Mouse (Mus musculus) embryonic facial prominence, embryonic 15.5 days (tissue): ENCODE measurements around the gene Usp40. TPM values are rescaled to one million over a fixed set of nuclear protein-coding genes. Genes with fewer than 3 reads are reported as not detected.
A peak's percentile ranks its signal among the peaks of the same experiment; 100 is the strongest.

Source experiments
- ATAC-seq: fragments of 200-750 bp; cut with Nextera tagmentation; 2 replicates; pipeline ENCODE4 v1.8.0; 2017; ENCODE audit warnings: low read depth, moderate TSS enrichment; ENCODE audit not compliant: insufficient number of reproducible peaks, low FRiP score, low TSS enrichment
- H3K27ac ChIP-seq: fragments of 300-500 bp; sonication (generic); replicated peaks from 2 replicates; pipeline ENCODE4 v1.5.1; 2015; ENCODE audit warnings: mild to moderate bottlenecking, inconsistent platforms
- H3K27me3 ChIP-seq: fragments of 300-500 bp; sonication (generic); 2 replicates; pipeline ENCODE4 v1.6.1; 2015; ENCODE audit warnings: inconsistent platforms
- H3K36me3 ChIP-seq: fragments of 300-500 bp; sonication (generic); 2 replicates; pipeline ENCODE4 v1.6.1; 2015; ENCODE audit warnings: mild to moderate bottlenecking, inconsistent platforms
- H3K4me1 ChIP-seq: fragments of 300-500 bp; sonication (generic); 2 replicates; pipeline ENCODE4 v1.6.1; 2015; ENCODE audit warnings: inconsistent platforms
- H3K4me2 ChIP-seq: fragments of 300-500 bp; sonication (generic); replicated peaks from 2 replicates; pipeline ENCODE4 v1.6.1; 2015; ENCODE audit warnings: mild to moderate bottlenecking, inconsistent platforms
- H3K4me3 ChIP-seq: fragments of 300-500 bp; sonication (generic); replicated peaks from 2 replicates; pipeline ENCODE4 v1.5.1; 2015; ENCODE audit warnings: mild to moderate bottlenecking, inconsistent platforms
- H3K9ac ChIP-seq: fragments of 300-500 bp; sonication (generic); 2 replicates; pipeline ENCODE4 v1.6.1; 2015; ENCODE audit warnings: inconsistent platforms
- H3K9me3 ChIP-seq: fragments of 300-500 bp; sonication (generic); replicated peaks from 2 replicates; pipeline ENCODE4 v1.6.1; 2016; ENCODE audit warnings: inconsistent platforms
- WGBS: fragments of 180-500 bp; shearing (Covaris S2); methylation state at CpG from one replicate; pipeline ENCODE4 v1.1.7; 2015; 5-methylcytosine and 5-hydroxymethylcytosine counted together
- polyA plus RNA-seq: library from polyadenylated mRNA; unstranded; fragments of >200 nt; fragmentation: Nextera tagmentation; extraction: Ambion mirVana; gene quantifications from 2 replicates; pipeline ENCODE4 v1.2.1, GENCODE M21; 2015

Usp40 gene
- polyA plus RNA-seq, 1 experiment from 2014 or later: 42.5 TPM

DNA sequence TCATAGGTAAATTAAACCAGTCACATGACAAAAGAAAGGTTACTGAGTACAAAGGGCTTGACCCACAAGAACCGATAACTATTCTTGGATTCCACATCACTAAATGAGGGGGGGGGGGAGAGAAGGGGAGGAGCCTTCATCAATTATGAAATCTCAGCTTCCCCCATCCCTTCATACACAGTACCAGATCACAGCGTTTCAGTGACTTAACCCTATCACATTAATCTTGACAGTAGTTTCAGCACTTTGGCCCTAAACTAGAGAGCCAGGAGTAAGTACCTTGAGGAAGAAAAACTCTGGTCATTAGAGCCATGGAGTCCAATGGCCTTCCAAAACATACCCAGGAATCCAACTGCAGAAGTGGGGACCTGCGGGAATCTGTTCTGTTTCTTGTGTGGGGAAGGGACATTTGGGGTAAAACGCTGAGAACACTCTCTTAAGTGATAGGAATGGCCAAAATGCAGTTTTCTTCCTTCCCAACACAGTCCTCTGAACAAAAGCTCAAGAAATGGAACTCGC lies 600 bp downstream of the Usp40 start:
- H3K4me1 ChIP-seq: peaks cover 9% of the 10 kb centered on the region; the same call in 1 of the 2 replicates
- no peaks in the 10 kb centered on the region for H3K9me3 ChIP-seq
- ATAC-seq: peak; percentile 36; the same call in 1 of the 2 replicates
- peak overlapping the region; percentile 69 for H3K4me3 ChIP-seq
- peaks cover 18% of the 10 kb centered on the region for H3K36me3 ChIP-seq
- H3K27ac ChIP-seq: peak overlapping the region; percentile 94
- no peaks in the 10 kb centered on the region for H3K27me3 ChIP-seq
- peak overlapping the region; percentile 75 for H3K9ac ChIP-seq
- peak overlapping the region; percentile 68 for H3K4me2 ChIP-seq
- 0% methylated on average over 5 of the region's 5 CpGs for WGBS

DNA sequence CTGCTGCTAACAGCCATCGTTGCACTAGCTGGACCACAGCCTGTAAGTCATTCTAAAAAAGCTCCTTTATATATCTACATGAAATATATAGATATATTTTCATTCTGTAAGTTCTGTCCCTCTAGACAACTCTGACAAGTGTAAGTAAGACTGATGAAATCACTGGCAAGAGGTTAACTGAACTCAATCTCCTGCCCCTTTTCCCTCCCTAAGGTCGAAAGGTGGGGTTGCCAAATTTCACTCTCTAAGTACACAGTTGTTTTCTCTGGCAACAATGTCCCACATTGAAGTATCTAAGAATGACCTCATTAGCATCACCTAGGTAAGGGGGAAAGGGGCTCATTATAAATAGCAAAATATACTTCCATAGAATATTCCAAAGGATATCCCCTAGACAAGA lies 15.6 kb downstream of the Usp40 start:
- H3K36me3 ChIP-seq: peaks cover 77% of the 10 kb centered on the region
- WGBS: 94% methylated on average over 2 of the region's 2 CpGs
- ATAC-seq: no peak

DNA sequence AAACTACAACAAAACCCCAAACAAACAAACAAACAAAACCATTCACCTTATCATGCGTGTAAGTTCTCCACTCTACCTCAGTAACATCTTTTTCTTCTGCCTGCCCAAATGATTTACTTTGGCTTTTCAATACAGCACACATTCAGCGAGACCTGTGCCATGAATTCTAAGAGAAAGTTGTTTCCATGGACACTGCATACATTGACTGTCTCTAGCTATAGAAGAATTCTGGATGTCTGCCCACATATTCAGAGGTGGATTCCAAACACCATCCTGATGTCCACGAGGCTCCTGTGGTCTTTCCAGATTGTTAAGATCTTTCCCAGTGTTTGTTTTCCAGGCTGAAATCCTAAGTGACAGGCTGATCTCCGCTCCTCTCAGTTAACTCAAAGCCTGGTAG lies 26.1 kb downstream of the Usp40 start:
- Histone ChIP-seq H3K27me3 (no peaks in the 10 kb centered on the region), H3K4me2 (no peak overlapping the region), H3K27ac (no peak overlapping the region), H3K9me3 (no peaks in the 10 kb centered on the region), H3K36me3 (peaks cover 60% of the 10 kb centered on the region), H3K4me1 (no peaks in the 10 kb centered on the region), H3K4me3 (no peak overlapping the region), H3K9ac (no peak overlapping the region)
- no peak for ATAC-seq
- WGBS: 70% methylated on average over 4 of the region's 4 CpGs

More for the DNA sequence above, 15.6 kb downstream of the Usp40 start:
- Histone ChIP-seq H3K9ac (no peak overlapping the region), H3K27ac (no peak overlapping the region), H3K27me3 (no peaks in the 10 kb centered on the region), H3K4me2 (no peak overlapping the region), H3K9me3 (no peaks in the 10 kb centered on the region), H3K4me1 (no peaks in the 10 kb centered on the region), H3K4me3 (no peak overlapping the region)

DNA sequence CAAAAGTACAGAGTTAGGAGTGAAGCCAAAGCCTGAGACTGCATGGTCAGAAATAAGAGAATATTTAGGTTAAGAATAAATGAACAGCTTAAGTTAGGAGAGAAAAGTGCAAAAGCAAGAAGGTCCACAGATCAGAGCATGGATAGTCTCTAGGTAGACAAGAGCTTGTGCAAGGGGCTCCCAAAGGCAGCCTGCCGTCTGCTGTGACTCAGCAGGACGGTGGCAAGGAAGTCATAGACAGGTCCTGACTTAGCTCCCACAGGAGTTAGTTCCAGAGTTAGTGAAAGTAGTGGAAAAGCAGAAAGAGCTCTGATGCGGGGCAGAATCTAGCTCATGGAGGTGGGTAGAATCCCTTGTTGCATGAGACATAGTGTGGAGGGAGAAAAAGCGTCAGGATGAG lies 38.0 kb downstream of the Usp40 start:
- no peaks in the 10 kb centered on the region for H3K27me3 ChIP-seq
- H3K4me2 ChIP-seq: no peak overlapping the region
- no peak overlapping the region for H3K9ac ChIP-seq
- no peak for ATAC-seq
- H3K27ac ChIP-seq: no peak overlapping the region
- H3K4me1 ChIP-seq: no peaks in the 10 kb centered on the region
- peaks cover 57% of the 10 kb centered on the region for H3K36me3 ChIP-seq
- H3K9me3 ChIP-seq: no peaks in the 10 kb centered on the region
- no peak overlapping the region for H3K4me3 ChIP-seq
- 81% methylated on average over 4 of the region's 4 CpGs for WGBS

DNA sequence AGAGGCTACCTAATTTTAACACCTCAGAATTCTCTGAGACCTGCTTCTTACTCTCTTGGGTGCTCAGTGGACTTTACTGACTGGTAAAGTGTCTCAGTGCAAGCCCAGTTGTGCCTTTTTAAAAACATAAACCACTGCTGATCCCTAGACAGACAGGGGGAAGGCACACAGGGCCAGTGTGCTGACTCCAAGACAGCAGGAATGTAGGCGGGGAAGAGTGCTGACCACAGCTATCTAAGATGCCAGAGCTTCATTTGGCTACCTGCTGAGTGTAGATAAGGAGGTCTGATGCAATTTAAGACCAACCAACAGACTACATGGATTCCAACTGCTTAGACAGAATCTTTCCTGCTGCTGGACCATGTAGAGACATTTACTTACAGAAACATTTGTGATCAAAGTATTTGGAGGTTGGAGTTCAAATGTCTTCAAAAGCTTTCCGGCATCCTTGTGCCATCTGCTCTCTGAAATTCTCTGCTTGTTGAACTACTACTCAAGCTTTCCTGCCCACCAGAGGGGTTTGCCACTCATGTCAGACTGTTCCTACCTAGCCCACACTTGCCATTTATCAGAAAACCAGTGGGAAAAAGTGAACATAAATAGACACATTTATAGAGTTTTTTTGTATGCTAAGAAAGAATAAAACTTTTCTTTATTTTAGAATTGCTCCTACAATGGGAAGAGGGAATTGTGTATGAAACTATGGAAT lies 46.7 kb downstream of the Usp40 start:
- no peak for ATAC-seq
- no peak overlapping the region for H3K4me2 ChIP-seq
- no peak overlapping the region for H3K4me3 ChIP-seq
- H3K9ac ChIP-seq: no peak overlapping the region
- no peaks in the 10 kb centered on the region for H3K27me3 ChIP-seq
- no peaks in the 10 kb centered on the region for H3K9me3 ChIP-seq
- WGBS: 75% methylated on average over 2 of the region's 2 CpGs
- H3K36me3 ChIP-seq: peaks cover 66% of the 10 kb centered on the region
- H3K27ac ChIP-seq: no peak overlapping the region
- H3K4me1 ChIP-seq: no peaks in the 10 kb centered on the region

DNA sequence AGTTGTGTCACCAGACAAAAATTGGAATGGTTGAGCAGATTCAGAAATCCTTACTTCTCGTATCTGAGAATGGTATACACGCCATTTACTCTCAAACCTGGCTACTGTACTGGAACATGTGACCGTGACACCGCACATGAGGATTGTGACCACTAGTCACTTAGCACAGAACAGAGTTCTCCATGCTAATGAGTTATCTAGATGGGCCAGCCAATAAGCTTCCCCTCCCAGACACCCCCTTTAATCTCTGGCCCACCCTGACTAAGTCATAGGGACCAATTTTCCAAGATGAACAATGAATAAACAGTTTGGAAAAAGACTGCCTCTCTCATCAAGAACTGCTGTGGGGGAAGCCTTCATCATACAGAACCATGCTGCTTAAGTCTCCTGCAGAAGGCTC lies 47.6 kb downstream of the Usp40 start:
- H3K36me3 ChIP-seq: peaks cover 71% of the 10 kb centered on the region
- H3K27me3 ChIP-seq: no peaks in the 10 kb centered on the region
- no peaks in the 10 kb centered on the region for H3K9me3 ChIP-seq
- no peaks in the 10 kb centered on the region for H3K4me1 ChIP-seq
- no peak for ATAC-seq
- 84% methylated on average over 4 of the region's 4 CpGs for WGBS
- no peak overlapping the region for H3K27ac ChIP-seq
- H3K4me3 ChIP-seq: no peak overlapping the region
- H3K4me2 ChIP-seq: no peak overlapping the region
- no peak overlapping the region for H3K9ac ChIP-seq

DNA sequence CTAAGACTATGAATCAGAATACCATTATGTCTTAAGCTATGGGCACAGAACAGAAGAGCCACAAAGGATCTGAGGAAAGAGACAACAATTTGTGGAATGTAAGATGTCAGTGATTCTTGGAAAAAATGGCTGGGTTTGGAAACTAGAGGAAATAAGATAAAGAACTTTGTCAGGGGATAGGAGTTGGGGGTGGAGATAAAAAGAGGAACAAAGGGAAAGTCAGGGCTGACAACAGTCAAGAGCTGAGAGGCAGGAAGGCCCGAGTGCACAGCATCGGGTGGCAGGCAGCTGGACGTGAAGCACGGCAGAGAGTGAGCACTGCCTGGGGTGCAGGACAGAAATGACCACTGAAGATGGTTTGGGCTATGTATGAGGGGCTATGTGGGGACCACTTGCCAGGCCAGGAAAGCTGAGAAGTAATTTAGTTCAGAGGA lies 48.3 kb downstream of the Usp40 start:
- Histone ChIP-seq H3K4me2 (no peak overlapping the region), H3K4me1 (no peaks in the 10 kb centered on the region), H3K4me3 (no peak overlapping the region), H3K27me3 (no peaks in the 10 kb centered on the region), H3K9ac (no peak overlapping the region), H3K36me3 (peaks cover 74% of the 10 kb centered on the region), H3K9me3 (no peaks in the 10 kb centered on the region), H3K27ac (no peak overlapping the region)
- ATAC-seq: no peak
- WGBS: 55% methylated on average over 4 of the region's 4 CpGs

DNA sequence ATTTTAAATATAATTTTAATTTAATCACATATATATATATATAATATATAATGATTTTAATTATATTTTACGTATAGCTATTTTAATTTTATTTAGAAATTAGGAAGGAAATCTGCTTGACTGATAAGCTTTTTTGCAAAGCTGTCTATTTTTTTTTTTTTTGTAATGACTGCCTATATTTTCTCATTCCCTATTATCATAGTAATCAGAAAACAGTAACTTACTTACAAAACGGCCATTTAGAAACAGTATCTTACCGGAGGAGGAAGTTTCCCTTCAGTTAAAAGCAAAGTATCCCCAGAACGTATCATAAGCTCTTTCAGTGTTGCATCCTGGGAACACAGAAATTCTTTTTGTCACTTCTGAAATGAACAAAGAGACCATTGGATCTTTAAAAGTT lies 48.8 kb downstream of the Usp40 start:
- Histone ChIP-seq H3K27me3 (no peaks in the 10 kb centered on the region), H3K36me3 (peaks cover 73% of the 10 kb centered on the region), H3K4me1 (no peaks in the 10 kb centered on the region), H3K4me3 (no peak overlapping the region), H3K4me2 (no peak overlapping the region), H3K27ac (no peak overlapping the region), H3K9ac (no peak overlapping the region), H3K9me3 (no peaks in the 10 kb centered on the region)
- no peak for ATAC-seq
- 82% methylated on average over 4 of the region's 4 CpGs for WGBS

DNA sequence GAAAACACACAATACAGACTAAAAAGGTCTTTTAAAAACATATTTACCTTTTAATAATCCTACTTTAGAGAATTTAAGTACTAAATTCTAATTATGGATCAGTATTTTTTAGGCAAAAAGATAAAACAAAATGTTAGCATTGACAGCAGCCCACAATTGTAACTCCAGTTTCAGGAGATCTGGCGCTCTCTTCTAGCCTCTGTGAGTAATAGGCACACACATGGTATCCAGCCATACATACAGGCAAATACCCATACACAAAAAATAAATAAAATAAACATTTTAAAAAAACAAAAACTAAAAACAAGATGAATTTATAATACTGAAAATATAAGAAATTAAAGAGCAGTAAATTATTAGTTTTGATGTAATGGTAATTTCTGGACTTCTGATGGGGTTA lies 49.4 kb downstream of the Usp40 start:
- Histone ChIP-seq H3K36me3 (peaks cover 71% of the 10 kb centered on the region), H3K9me3 (no peaks in the 10 kb centered on the region)
- WGBS: 98% methylated on average over 1 of the region's 1 CpGs

DNA sequence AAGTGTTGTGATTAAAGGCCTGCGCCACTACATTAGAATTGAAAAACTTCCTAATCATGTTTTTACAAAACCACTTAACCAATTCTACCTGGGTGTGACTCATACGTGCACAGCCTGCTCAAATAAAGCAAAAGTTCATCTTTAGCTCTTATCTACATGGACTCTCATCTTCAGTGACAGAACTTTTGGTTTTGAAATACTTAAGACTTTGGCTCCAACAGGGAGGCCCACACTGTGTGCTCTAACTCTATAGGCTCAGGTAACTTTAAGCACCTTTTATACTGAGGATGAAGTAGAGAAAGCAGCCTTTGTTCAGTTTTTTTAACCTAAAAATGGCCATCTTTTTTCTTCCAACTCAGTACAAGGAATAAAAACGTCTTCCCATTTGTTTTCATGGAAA lies 55.3 kb downstream of the Usp40 start:
- WGBS: 79% methylated on average over 3 of the region's 3 CpGs
- Histone ChIP-seq H3K4me2 (no peak overlapping the region), H3K4me1 (no peaks in the 10 kb centered on the region), H3K27ac (no peak overlapping the region), H3K9ac (no peak overlapping the region), H3K36me3 (peaks cover 89% of the 10 kb centered on the region), H3K9me3 (no peaks in the 10 kb centered on the region), H3K4me3 (no peak overlapping the region), H3K27me3 (no peaks in the 10 kb centered on the region)
- ATAC-seq: no peak

More for the DNA sequence above, 49.4 kb downstream of the Usp40 start:
- no peak overlapping the region for H3K4me2 ChIP-seq
- H3K4me3 ChIP-seq: no peak overlapping the region
- no peaks in the 10 kb centered on the region for H3K4me1 ChIP-seq
- ATAC-seq: no peak
- H3K27ac ChIP-seq: no peak overlapping the region
- no peak overlapping the region for H3K9ac ChIP-seq
- H3K27me3 ChIP-seq: no peaks in the 10 kb centered on the region

DNA sequence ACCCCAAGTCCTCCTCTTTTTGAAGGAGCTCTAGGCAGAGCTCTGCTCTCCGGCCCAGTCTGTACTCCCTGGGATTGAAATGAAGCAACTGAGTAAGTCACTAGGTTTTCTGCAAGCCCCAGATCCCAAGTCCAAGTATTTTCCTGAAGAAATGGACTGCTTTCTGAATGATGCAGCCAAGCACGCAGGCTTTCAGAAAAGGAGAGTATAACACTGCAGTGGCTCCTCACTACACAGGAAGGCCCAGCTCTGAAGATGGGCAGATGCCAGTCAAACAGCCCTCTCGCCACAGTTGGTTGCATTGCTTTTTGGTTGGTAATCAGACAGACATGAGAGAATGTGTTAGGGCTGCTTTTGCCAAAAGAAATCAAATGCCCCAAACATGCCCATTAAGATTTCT lies 56.7 kb downstream of the Usp40 start:
- Histone ChIP-seq H3K4me3 (no peak overlapping the region), H3K4me1 (no peaks in the 10 kb centered on the region), H3K27ac (no peak overlapping the region), H3K9me3 (no peaks in the 10 kb centered on the region), H3K36me3 (peaks cover 89% of the 10 kb centered on the region), H3K4me2 (no peak overlapping the region), H3K9ac (no peak overlapping the region), H3K27me3 (no peaks in the 10 kb centered on the region)
- 88% methylated on average over 3 of the region's 3 CpGs for WGBS
- no peak for ATAC-seq

DNA sequence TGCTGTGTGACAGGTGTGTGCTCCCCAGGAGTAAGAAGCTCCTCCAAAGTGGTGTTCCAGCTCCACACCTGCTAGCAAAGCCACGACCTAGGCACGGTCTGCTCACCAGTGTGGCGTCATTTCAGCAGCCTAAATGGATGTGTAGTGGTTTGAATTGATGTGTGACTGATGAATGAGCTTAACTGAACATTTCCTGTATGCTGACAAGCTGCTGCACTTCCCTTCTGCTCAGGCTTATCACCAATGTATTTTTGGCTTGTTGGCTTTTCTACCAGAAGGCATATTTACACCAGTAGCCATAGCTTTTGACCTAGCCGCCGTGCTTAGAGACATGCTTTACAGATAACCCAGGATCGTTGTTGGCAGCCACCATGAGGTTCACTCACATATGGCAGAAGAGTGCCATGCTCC lies 60.7 kb downstream of the Usp40 start:
- no peaks in the 10 kb centered on the region for H3K9me3 ChIP-seq
- ATAC-seq: no peak
- H3K27me3 ChIP-seq: no peaks in the 10 kb centered on the region
- H3K4me1 ChIP-seq: no peaks in the 10 kb centered on the region
- H3K36me3 ChIP-seq: peaks cover 96% of the 10 kb centered on the region
- 83% methylated on average over 6 of the region's 6 CpGs for WGBS
- H3K4me2 ChIP-seq: no peak overlapping the region
- no peak overlapping the region for H3K4me3 ChIP-seq
- H3K27ac ChIP-seq: no peak overlapping the region
- H3K9ac ChIP-seq: no peak overlapping the region
